Mouse (Mus musculus) intestine, postnatal 0 days (tissue): Measurements from ENCODE around the gene Tdrd9. TPM values are rescaled to one million over a fixed set of nuclear protein-coding genes. Genes with fewer than 3 reads are reported as not detected.
A peak's percentile ranks its signal among the peaks of the same experiment; 100 is the strongest.

ENCODE experiments used
- ATAC-seq: fragments of 200-750 bp; cut with Nextera tagmentation; 2 replicates; pipeline ENCODE4 v1.8.0; 2017; ENCODE audit warnings: mild to moderate bottlenecking, moderate TSS enrichment, moderate library complexity
- H3K27ac ChIP-seq: fragments of 300-500 bp; sonication (generic); 2 replicates; pipeline ENCODE4 v1.5.1; 2014; ENCODE audit warnings: mild to moderate bottlenecking, low read depth, low read length, moderate library complexity
- H3K27me3 ChIP-seq: fragments of 300-500 bp; sonication (generic); replicated peaks from 2 replicates; pipeline ENCODE4 v1.6.1; 2014; ENCODE audit warnings: low read length, mixed read lengths; ENCODE audit not compliant: control insufficient read depth, insufficient read depth
- H3K36me3 ChIP-seq: fragments of 300-500 bp; sonication (generic); 2 replicates; pipeline ENCODE4 v1.6.1; 2014; ENCODE audit warnings: mild to moderate bottlenecking, moderate library complexity; ENCODE audit not compliant: control insufficient read depth, insufficient read depth
- H3K4me1 ChIP-seq: fragments of 300-500 bp; sonication (generic); replicated peaks from 2 replicates; pipeline ENCODE4 v1.6.1; 2014; ENCODE audit warnings: antibody characterized with exemption, low read length, mixed read lengths; ENCODE audit not compliant: control insufficient read depth, insufficient read depth
- H3K4me2 ChIP-seq: fragments of 300-500 bp; sonication (generic); replicated peaks from 2 replicates; pipeline ENCODE4 v1.6.1; 2014; ENCODE audit warnings: low read depth, mild to moderate bottlenecking, moderate library complexity
- H3K4me3 ChIP-seq: fragments of 300-500 bp; sonication (generic); 2 replicates; pipeline ENCODE4 v1.5.1; 2014; ENCODE audit warnings: low read depth, low read length
- H3K9ac ChIP-seq: fragments of 300-500 bp; sonication (generic); 2 replicates; pipeline ENCODE4 v1.6.1; 2014; ENCODE audit warnings: mild to moderate bottlenecking, low read depth, low read length
- H3K9me3 ChIP-seq: fragments of 300-500 bp; sonication (generic); 2 replicates; pipeline ENCODE4 v1.6.1; 2016; ENCODE audit warnings: mixed run types; ENCODE audit not compliant: control insufficient read depth
- CTCF ChIP-seq: sonication (generic); IDR thresholded peaks from 2 replicates; pipeline ENCODE4 v1.5.1; 2016; ENCODE audit warnings: low read depth, mild to moderate bottlenecking, control low read depth, antibody characterized with exemption, moderate library complexity
- WGBS: fragments of 180-500 bp; shearing (Covaris S2); extraction: QIAGEN DNeasy Blood & Tissue Kit; methylation state at CpG from one replicate; pipeline ENCODE4 v1.1.7; 2014; 5-methylcytosine and 5-hydroxymethylcytosine counted together
- polyA plus RNA-seq: library from polyadenylated mRNA; unstranded; fragments of >200 nt; fragmentation: Nextera tagmentation; extraction: Ambion mirVana; gene quantifications from 2 replicates; pipeline ENCODE4 v1.2.1, GENCODE M21; 2015

Tdrd9 gene
- 0.04 TPM in 1 of 2 replicates, not detected in the other for polyA plus RNA-seq

DNA sequence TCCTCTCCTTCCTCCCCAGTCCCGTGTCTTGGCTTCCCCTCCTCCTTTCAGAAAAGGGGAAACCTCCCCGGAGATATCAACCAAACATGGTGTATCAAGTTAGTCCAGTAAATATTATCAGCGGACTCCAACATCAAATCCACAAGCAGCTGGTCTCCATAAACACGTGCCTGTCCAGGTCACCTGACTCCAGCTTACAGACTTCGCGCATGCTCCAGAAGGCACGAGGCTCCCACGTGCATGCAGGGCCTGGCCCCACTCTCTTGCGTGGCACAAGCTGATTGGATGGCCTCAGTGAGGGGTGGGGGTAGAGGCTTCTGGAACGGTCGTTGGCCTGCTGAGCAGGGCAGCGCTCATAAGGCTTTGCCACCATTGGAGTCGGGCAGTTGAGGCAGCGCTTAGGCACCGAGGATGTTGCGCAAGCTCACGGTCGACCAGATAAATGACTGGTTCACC lies at the start of gene Tdrd9:
Gene Tdrd9 (plus strand): TSS at position 329 of the 456 bp plus-strand sequence.
- H3K9me3 ChIP-seq, result no peaks in the 10 kb centered on the region
- H3K9ac ChIP-seq, result no peak within 1 kb of the TSS
- H3K36me3 ChIP-seq, result no peaks in the 10 kb centered on the region
- H3K4me3 ChIP-seq, result no peak within 1 kb of the TSS
- H3K27ac ChIP-seq, result no peak within 1 kb of the TSS
- H3K4me2 ChIP-seq, result no peak within 1 kb of the TSS
- no peak for TF ChIP-seq CTCF
- no peak for ATAC-seq
- no peaks in the 10 kb centered on the region for H3K27me3 ChIP-seq
- no peaks in the 10 kb centered on the region for H3K4me1 ChIP-seq
- WGBS, result 86% methylated on average over 18 of the region's 18 CpGs

DNA sequence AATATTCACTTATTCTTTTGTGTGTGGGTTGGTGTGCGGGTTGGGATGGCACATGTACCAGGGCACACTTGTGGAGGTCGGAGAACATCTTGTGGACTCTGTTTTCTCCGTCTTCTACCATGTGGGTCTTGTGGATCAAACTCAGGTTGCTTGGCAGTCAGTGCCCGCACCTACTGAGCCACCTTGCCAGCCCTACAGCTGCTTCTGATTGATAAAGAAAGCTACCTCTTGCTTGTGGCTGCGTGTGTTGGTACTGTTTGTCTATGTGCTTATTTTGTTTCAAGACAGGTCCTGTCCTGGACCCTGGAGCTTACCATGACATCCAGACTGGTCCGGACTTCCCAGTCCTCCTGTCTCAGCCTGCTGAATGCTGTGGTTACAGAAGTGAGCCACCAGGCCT lies 48.2 kb upstream of the Tdrd9 start:
- no peaks in the 10 kb centered on the region for H3K9me3 ChIP-seq
- no peak for ATAC-seq
- no peak overlapping the region for H3K27ac ChIP-seq
- H3K27me3 ChIP-seq, result no peaks in the 10 kb centered on the region
- TF ChIP-seq CTCF, result no peak
- no peak overlapping the region for H3K4me2 ChIP-seq
- no peak overlapping the region for H3K9ac ChIP-seq
- WGBS, result 91% methylated on average over 6 of the region's 6 CpGs
- no peaks in the 10 kb centered on the region for H3K4me1 ChIP-seq
- no peaks in the 10 kb centered on the region for H3K36me3 ChIP-seq
- H3K4me3 ChIP-seq, result no peak overlapping the region

DNA sequence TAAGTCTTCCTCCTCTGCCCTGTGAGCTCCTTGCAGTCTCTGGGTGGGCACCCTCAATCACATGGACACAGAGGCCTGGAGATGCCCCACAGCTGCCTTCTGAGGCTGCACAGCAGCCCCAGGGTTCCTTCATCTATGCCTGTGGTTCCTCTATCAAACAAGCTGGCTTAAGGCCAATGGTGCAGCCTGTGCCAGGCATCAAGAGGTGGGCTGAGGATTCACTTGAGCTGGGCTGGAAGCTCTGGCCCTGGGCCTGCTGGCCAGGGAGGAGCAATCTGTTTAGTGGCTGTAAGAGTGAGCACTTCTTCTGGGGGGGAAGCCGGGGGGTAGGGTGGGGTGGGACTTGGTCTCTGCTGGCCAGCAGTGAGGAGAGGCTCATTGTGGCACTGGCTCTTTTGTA lies 44.0 kb upstream of the Tdrd9 start:
- no peaks in the 10 kb centered on the region for H3K36me3 ChIP-seq
- no peaks in the 10 kb centered on the region for H3K4me1 ChIP-seq
- peak; percentile 32; the same call in 1 of the 2 replicates for ATAC-seq
- TF ChIP-seq CTCF, result no peak
- H3K4me2 ChIP-seq, result no peak overlapping the region
- no peak overlapping the region for H3K4me3 ChIP-seq
- WGBS, result 57% methylated on average over 1 of the region's 1 CpGs
- no peak overlapping the region for H3K27ac ChIP-seq
- no peak overlapping the region for H3K9ac ChIP-seq
- H3K27me3 ChIP-seq, result no peaks in the 10 kb centered on the region
- no peaks in the 10 kb centered on the region for H3K9me3 ChIP-seq

DNA sequence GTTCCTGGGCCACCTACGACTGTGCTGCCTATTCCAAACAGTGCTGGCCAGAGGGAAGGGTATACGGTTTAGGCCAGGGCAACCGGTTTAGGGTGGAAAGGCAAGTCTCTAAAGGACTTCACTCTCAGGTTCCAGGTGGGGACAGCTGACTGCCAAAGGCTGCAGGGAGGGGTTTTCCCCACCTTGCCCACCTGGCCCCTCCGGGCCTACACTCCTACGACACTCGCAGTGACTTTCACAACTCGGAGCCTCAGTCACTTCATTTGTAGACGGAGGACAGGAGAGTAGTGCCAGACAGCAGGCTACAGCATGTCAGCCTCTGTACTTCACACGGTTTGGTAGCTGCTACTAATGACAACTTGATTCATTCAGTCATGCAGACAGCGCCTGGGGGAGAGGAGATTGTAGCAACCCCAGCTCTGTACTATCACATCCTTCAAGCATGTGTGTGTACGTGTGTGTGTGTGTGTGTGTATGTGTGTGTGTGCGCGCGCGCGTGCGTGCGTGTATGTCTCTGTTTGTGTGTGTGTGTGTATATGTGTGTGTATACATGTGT lies 42.9 kb upstream of the Tdrd9 start:
- no peak overlapping the region for H3K9ac ChIP-seq
- 79% methylated on average over 18 of the region's 18 CpGs for WGBS
- H3K9me3 ChIP-seq, result no peaks in the 10 kb centered on the region
- peaks cover 9% of the 10 kb centered on the region; the same call in 1 of the 2 replicates for H3K4me1 ChIP-seq
- no peak overlapping the region for H3K4me2 ChIP-seq
- no peak for TF ChIP-seq CTCF
- no peaks in the 10 kb centered on the region for H3K36me3 ChIP-seq
- no peaks in the 10 kb centered on the region for H3K27me3 ChIP-seq
- no peak overlapping the region for H3K4me3 ChIP-seq
- ATAC-seq, result no peak
- no peak overlapping the region for H3K27ac ChIP-seq

DNA sequence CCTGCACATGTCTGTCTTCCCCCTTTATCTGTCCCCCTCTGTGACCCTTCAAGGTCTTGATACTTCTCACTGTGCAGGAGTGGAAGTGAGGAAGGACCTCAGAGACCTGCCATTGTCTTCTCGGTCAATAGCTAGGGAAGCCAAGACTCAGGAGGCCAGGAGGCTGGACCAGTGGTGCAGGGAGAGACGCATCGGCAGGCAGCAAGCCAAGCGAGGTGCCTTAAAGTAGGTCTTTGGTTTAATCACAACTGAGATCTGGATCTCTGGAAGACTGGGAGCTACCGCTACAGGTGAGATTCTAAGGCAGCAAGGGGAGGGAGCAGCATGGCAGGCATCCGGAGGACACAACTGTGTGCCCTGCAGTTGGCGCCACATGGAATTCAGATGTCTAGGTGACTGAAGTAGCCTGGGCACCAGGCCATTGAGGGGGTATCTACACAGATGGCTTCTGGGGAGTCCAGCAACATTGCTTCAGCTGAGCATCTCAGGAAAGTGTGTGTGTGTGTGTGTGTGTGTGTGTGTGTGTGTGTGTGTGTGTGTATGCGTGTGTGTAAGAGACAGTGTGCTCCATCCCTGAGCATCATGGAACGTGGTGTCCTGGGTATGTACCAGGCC lies 39.8 kb upstream of the Tdrd9 start:
- peaks cover 19% of the 10 kb centered on the region for H3K4me1 ChIP-seq
- H3K27me3 ChIP-seq, result no peaks in the 10 kb centered on the region
- H3K27ac ChIP-seq, result no peak overlapping the region
- H3K4me2 ChIP-seq, result no peak overlapping the region
- 86% methylated on average over 9 of the region's 9 CpGs for WGBS
- H3K9ac ChIP-seq, result no peak overlapping the region
- no peak for ATAC-seq
- H3K36me3 ChIP-seq, result no peaks in the 10 kb centered on the region
- H3K9me3 ChIP-seq, result no peaks in the 10 kb centered on the region
- TF ChIP-seq CTCF, result no peak
- no peak overlapping the region for H3K4me3 ChIP-seq

DNA sequence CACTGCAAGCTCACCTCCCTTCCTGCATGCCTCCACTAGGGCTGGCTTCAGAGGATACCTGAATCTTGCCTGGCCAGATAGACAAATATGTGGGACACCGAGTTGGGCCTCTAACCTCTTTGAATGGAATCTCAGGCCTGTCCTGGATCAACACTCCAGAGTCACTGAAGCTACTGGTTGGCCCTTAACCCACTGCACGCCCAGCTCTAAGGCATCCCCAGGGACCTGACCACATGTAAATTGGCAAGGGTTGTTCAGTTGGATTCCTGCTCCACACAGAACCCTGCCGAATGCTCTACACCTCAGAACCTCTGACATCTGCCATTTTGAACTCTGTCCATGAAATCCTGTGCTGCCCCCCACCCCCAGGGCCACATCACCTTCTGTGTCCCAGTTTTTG lies 38.8 kb upstream of the Tdrd9 start:
- no peak overlapping the region for H3K27ac ChIP-seq
- no peaks in the 10 kb centered on the region for H3K36me3 ChIP-seq
- WGBS, result 71% methylated on average over 3 of the region's 3 CpGs
- H3K9me3 ChIP-seq, result no peaks in the 10 kb centered on the region
- H3K4me1 ChIP-seq, result peaks cover 25% of the 10 kb centered on the region
- TF ChIP-seq CTCF, result no peak
- no peaks in the 10 kb centered on the region for H3K27me3 ChIP-seq
- no peak for ATAC-seq
- no peak overlapping the region for H3K4me2 ChIP-seq
- no peak overlapping the region for H3K9ac ChIP-seq
- no peak overlapping the region for H3K4me3 ChIP-seq
